9 mouse cellular contexts compared by ENCODE assay signal in genomic region chr7:24325197-24325596, GRCm38 (mm10). TPM values are rescaled to one million over a fixed set of nuclear protein-coding genes. Genes with fewer than 3 reads are reported as not detected.
DNase-seq lines count a peak whose midpoint lies in the region; ATAC-seq and TF ChIP-seq lines count a peak whose summit lies in the region.
"Had no signal": no experiment of that assay in that cellular context is flagged by ENCODE, and none has a peak within 500 bp of the region (broad histone marks: within the 10 kb centered on the region; RNA-seq: fewer than 3 reads in every experiment).

No protein-coding gene starts in this region.

- ATAC-seq in forebrain, embryonic 13.5 days, result no peak
- ATAC-seq in limb, embryonic 15.5 days (ENCODE audit: insufficient number of reproducible peaks, low FRiP score, low TSS enrichment, low read depth), result no peak
- ATAC-seq in megakaryocyte-erythroid progenitor cell, adult 5-6 weeks (replicated peaks; ENCODE audit: low FRiP score, low TSS enrichment, poor library complexity, severe bottlenecking), result no peak

- TF ChIP-seq CTCF in E14TG2a.4 (conservative IDR thresholded peaks at IDR 0.05; ENCODE audit: low read length), result no peak

- 88% methylated on average over 6 of the region's 6 CpGs for WGBS in heart, embryonic 10.5 days
- 67% methylated on average over 6 of the region's 6 CpGs for WGBS in forebrain, embryonic 13.5 days
- 69% methylated on average over 6 of the region's 6 CpGs for WGBS in limb, embryonic 15.5 days

- no peaks in the 10 kb centered on the region for H3K9me3 ChIP-seq in heart, embryonic 10.5 days
- peaks cover 5% of the 10 kb centered on the region; the same call in 1 of the 2 replicates for H3K9me3 ChIP-seq in E14TG2a.4 (ENCODE audit: low read length)
- peaks cover 11% of the 10 kb centered on the region for H3K9me3 ChIP-seq in forebrain, embryonic 13.5 days (replicated peaks)
- no peaks in the 10 kb centered on the region for H3K9me3 ChIP-seq in limb, embryonic 15.5 days

- H3K4me3 ChIP-seq in heart, embryonic 10.5 days, result peak overlapping the region; percentile 47
- peak overlapping the region; percentile 63; the same call in 1 of the 2 replicates for H3K4me3 ChIP-seq in E14TG2a.4 (replicated peaks; ENCODE audit: low read length)
- no peak overlapping the region for H3K4me3 ChIP-seq in forebrain, embryonic 13.5 days
- H3K4me3 ChIP-seq in limb, embryonic 15.5 days, result no peak overlapping the region

- no peaks in the 10 kb centered on the region for H3K27me3 ChIP-seq in heart, embryonic 10.5 days (ENCODE audit: insufficient read depth, poor library complexity, severe bottlenecking)
- peaks cover 21% of the 10 kb centered on the region for H3K27me3 ChIP-seq in E14TG2a.4 (ENCODE audit: insufficient read depth, low read length)
- no peaks in the 10 kb centered on the region for H3K27me3 ChIP-seq in forebrain, embryonic 13.5 days
- H3K27me3 ChIP-seq in limb, embryonic 15.5 days, result no peaks in the 10 kb centered on the region

- no peaks in the 10 kb centered on the region for H3K36me3 ChIP-seq in heart, embryonic 10.5 days
- H3K36me3 ChIP-seq in E14TG2a.4 (ENCODE audit: insufficient read depth, low read length), result no peaks in the 10 kb centered on the region
- no peaks in the 10 kb centered on the region for H3K36me3 ChIP-seq in forebrain, embryonic 13.5 days (ENCODE audit: poor library complexity, severe bottlenecking)
- no peaks in the 10 kb centered on the region for H3K36me3 ChIP-seq in limb, embryonic 15.5 days

- DNase-seq in heart, embryonic 10.5 days (ENCODE audit: low spot score), result no peak
- no peak for DNase-seq in heart, adult 11 months
- DNase-seq in cerebellum, adult 11-12 months, result no peak
- DNase-seq in thymus, postnatal 14 days, result no peak

- H3K4me1 ChIP-seq in heart, embryonic 10.5 days, result no peaks in the 10 kb centered on the region
- H3K4me1 ChIP-seq in E14TG2a.4 (replicated peaks; ENCODE audit: low read depth, low read length), result peaks cover 8% of the 10 kb centered on the region
- H3K4me1 ChIP-seq in forebrain, embryonic 13.5 days, result peaks cover 15% of the 10 kb centered on the region
- H3K4me1 ChIP-seq in limb, embryonic 15.5 days, result peaks cover 8% of the 10 kb centered on the region; the same call in 1 of the 2 replicates

- no peak overlapping the region for H3K27ac ChIP-seq in heart, embryonic 10.5 days
- H3K27ac ChIP-seq in forebrain, embryonic 13.5 days, result peak overlapping the region; percentile 40; the same call in 1 of the 2 replicates
- 0 out of 2 replicates have a peak overlapping the region, but pooled peaks have one; percentile 75 for H3K27ac ChIP-seq in limb, embryonic 15.5 days

- H3K9ac ChIP-seq in forebrain, embryonic 13.5 days, result 0 out of 2 replicates have a peak overlapping the region, but pooled peaks have one; percentile 55
- no peak overlapping the region for H3K9ac ChIP-seq in limb, embryonic 15.5 days

- peak overlapping the region; percentile 62 for H3K4me2 ChIP-seq in forebrain, embryonic 13.5 days
- H3K4me2 ChIP-seq in limb, embryonic 15.5 days, result peak overlapping the region; percentile 56

RNA-seq across cellular contexts. Expression of gene Tescl, which starts 8.5 kb away (rescaled TPM):
- not detected in 2 replicates for polyA plus RNA-seq in heart, embryonic 10.5 days (2016; fragmentation: Nextera tagmentation; extraction: Ambion mirVana)
- not detected in 2 replicates for polyA plus RNA-seq in forebrain, embryonic 13.5 days (2015; fragmentation: Nextera tagmentation; extraction: Ambion mirVana)
- not detected in 2 replicates for polyA plus RNA-seq in limb, embryonic 15.5 days (2015; fragmentation: Nextera tagmentation; extraction: Ambion mirVana)
- not detected in 2 replicates for total RNA-seq in megakaryocyte-erythroid progenitor cell, adult 5-6 weeks (2014; fragmentation: Nextera tagmentation)
- total RNA-seq in megakaryocyte-erythroid progenitor cell, adult 5-6 weeks (2017), result not detected in 2 replicates
- polyA plus RNA-seq: intestine, embryonic 14.5 days had no signal

RNA-seq across cellular contexts. Expression of gene Zfp94, which starts 8.7 kb away (rescaled TPM):
- 7.0 and 10.1 TPM in 2 replicates for polyA plus RNA-seq in heart, embryonic 10.5 days (2016; fragmentation: Nextera tagmentation; extraction: Ambion mirVana)
- 20.1 and 20.9 TPM in 2 replicates for polyA plus RNA-seq in forebrain, embryonic 13.5 days (2015; fragmentation: Nextera tagmentation; extraction: Ambion mirVana)
- polyA plus RNA-seq in limb, embryonic 15.5 days (2015; fragmentation: Nextera tagmentation; extraction: Ambion mirVana), result 12.2 and 12.8 TPM in 2 replicates
- total RNA-seq in megakaryocyte-erythroid progenitor cell, adult 5-6 weeks (2014; fragmentation: Nextera tagmentation), result 3.3 and 6.7 TPM in 2 replicates
- 3.0 and 4.4 TPM in 2 replicates for total RNA-seq in megakaryocyte-erythroid progenitor cell, adult 5-6 weeks (2017)

RNA-seq across cellular contexts. Expression of gene Lypd5, which starts 23.8 kb away (rescaled TPM):
- polyA plus RNA-seq in heart, embryonic 10.5 days (2016; fragmentation: Nextera tagmentation; extraction: Ambion mirVana), result not detected in 2 replicates
- polyA plus RNA-seq in forebrain, embryonic 13.5 days (2015; fragmentation: Nextera tagmentation; extraction: Ambion mirVana), result not detected in 2 replicates
- 55.8 and 59.7 TPM in 2 replicates for polyA plus RNA-seq in limb, embryonic 15.5 days (2015; fragmentation: Nextera tagmentation; extraction: Ambion mirVana)
- total RNA-seq in megakaryocyte-erythroid progenitor cell, adult 5-6 weeks (2014; fragmentation: Nextera tagmentation), result not detected in 2 replicates
- total RNA-seq in megakaryocyte-erythroid progenitor cell, adult 5-6 weeks (2017), result not detected in 2 replicates
- polyA plus RNA-seq: intestine, embryonic 14.5 days had no signal

RNA-seq across cellular contexts. Expression of gene Zfp61, which starts 24.2 kb away (rescaled TPM):
- polyA plus RNA-seq in heart, embryonic 10.5 days (2016; fragmentation: Nextera tagmentation; extraction: Ambion mirVana), result 20.7 and 27.2 TPM in 2 replicates
- 44.0 and 46.2 TPM in 2 replicates for polyA plus RNA-seq in forebrain, embryonic 13.5 days (2015; fragmentation: Nextera tagmentation; extraction: Ambion mirVana)
- polyA plus RNA-seq in limb, embryonic 15.5 days (2015; fragmentation: Nextera tagmentation; extraction: Ambion mirVana), result 39.6 and 49.2 TPM in 2 replicates
- total RNA-seq in megakaryocyte-erythroid progenitor cell, adult 5-6 weeks (2014; fragmentation: Nextera tagmentation), result 9.3 and 10.9 TPM in 2 replicates
- total RNA-seq in megakaryocyte-erythroid progenitor cell, adult 5-6 weeks (2017), result 16.0 and 47.7 TPM in 2 replicates

RNA-seq across cellular contexts. Expression of gene Kcnn4, which starts 44.9 kb away (rescaled TPM):
- polyA plus RNA-seq in heart, embryonic 10.5 days (2016; fragmentation: Nextera tagmentation; extraction: Ambion mirVana), result 11.7 and 14.2 TPM in 2 replicates
- polyA plus RNA-seq in forebrain, embryonic 13.5 days (2015; fragmentation: Nextera tagmentation; extraction: Ambion mirVana), result 0.40 and 0.44 TPM in 2 replicates
- 3.0 and 3.4 TPM in 2 replicates for polyA plus RNA-seq in limb, embryonic 15.5 days (2015; fragmentation: Nextera tagmentation; extraction: Ambion mirVana)
- total RNA-seq in megakaryocyte-erythroid progenitor cell, adult 5-6 weeks (2014; fragmentation: Nextera tagmentation), result 120 and 147 TPM in 2 replicates
- 121 and 155 TPM in 2 replicates for total RNA-seq in megakaryocyte-erythroid progenitor cell, adult 5-6 weeks (2017)

Comparison
In these comparisons a context has a peak if more than half of its experiments do, and no peak if none do; other contexts are left out.
1. H3K4me3 ChIP-seq: peak in heart, embryonic 10.5 days (single experiment) and E14TG2a.4 (single experiment); none in forebrain, embryonic 13.5 days (single experiment) and limb, embryonic 15.5 days (single experiment).
2. RNA of gene Lypd5, which starts 23.8 kb away (polyA plus RNA-seq): 55.8 to 59.7 TPM in limb, embryonic 15.5 days; not detected in heart, embryonic 10.5 days and not detected in forebrain, embryonic 13.5 days; every median in the first group is over 10 times any median in the second.